Mouse (Mus musculus): ENCODE measurements around the gene Ppp1r16b. TPM values are rescaled to one million over a fixed set of nuclear protein-coding genes. Genes with fewer than 3 reads are reported as not detected.

Gene Ppp1r16b
- polyA plus RNA-seq, 1 experiment from 2014 or later, result 2.8 TPM

DNA sequence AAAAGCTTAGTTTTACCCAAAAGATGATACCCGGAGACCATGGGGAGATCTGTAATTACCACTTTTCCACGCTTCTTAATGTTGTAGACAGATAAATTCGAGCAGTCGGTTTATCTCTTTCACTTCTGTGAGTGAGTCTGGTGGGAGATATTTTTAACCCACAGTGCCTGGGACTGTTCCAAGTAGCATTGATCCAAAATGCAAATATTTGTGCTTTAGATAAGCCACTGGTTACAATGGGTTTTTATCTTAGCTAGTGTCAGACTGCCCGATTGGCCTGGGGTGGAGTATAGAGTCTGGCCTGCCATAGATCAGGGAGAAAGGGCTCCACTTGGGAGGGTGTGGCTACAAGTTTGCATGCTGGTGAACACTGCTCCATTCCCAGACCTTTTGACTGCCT lies 103.6 kb downstream of the Ppp1r16b start:
- H3K9ac ChIP-seq (ENCODE audit: low read length), result peak overlapping the region; percentile 81
- 9% methylated on average over 5 of the region's 5 CpGs for WGBS
- DNase-seq (ENCODE audit: low spot score), result no peak
- H3K27ac ChIP-seq (ENCODE audit: low read depth, low read length), result no peak overlapping the region
- no peaks in the 10 kb centered on the region for H3K9me3 ChIP-seq (ENCODE audit: control insufficient read depth, low read length)
- no peak for ATAC-seq (replicated peaks; ENCODE audit: low FRiP score)
- no peaks in the 10 kb centered on the region for H3K27me3 ChIP-seq (ENCODE audit: control insufficient read depth, insufficient read depth, low read length)
- H3K4me3 ChIP-seq (ENCODE audit: low read depth, low read length), result peak overlapping the region; percentile 67
- peaks cover 21% of the 10 kb centered on the region for H3K4me1 ChIP-seq (replicated peaks; ENCODE audit: control insufficient read depth, insufficient read depth, low read length)
- H3K36me3 ChIP-seq (ENCODE audit: control insufficient read depth, insufficient read depth, low read length), result no peaks in the 10 kb centered on the region; the same call in 1 of the 2 replicates
- H3K4me2 ChIP-seq (ENCODE audit: low read depth, low read length, severe bottlenecking), result peak overlapping the region; percentile 64

GRCm38 (mm10) chr2:158770126-158770757 lies 105.0 kb downstream of the Ppp1r16b start:
- Histone ChIP-seq H3K4me3 (ENCODE audit: low read depth, low read length) (peak overlapping the region; percentile 67), H3K27me3 (ENCODE audit: control insufficient read depth, insufficient read depth, low read length) (no peaks in the 10 kb centered on the region), H3K9me3 (ENCODE audit: control insufficient read depth, low read length) (no peaks in the 10 kb centered on the region), H3K27ac (ENCODE audit: low read depth, low read length) (no peak overlapping the region), H3K4me2 (ENCODE audit: low read depth, low read length, severe bottlenecking) (peak overlapping the region; percentile 64), H3K9ac (ENCODE audit: low read length) (peak overlapping the region; percentile 81), H3K4me1 (replicated peaks; ENCODE audit: control insufficient read depth, insufficient read depth, low read length) (peaks cover 21% of the 10 kb centered on the region), H3K36me3 (ENCODE audit: control insufficient read depth, insufficient read depth, low read length) (no peaks in the 10 kb centered on the region; the same call in 1 of the 2 replicates)
- 58% methylated on average over 13 of the region's 13 CpGs for WGBS
- DNase-seq (ENCODE audit: low spot score) (no peak), ATAC-seq (replicated peaks; ENCODE audit: low FRiP score) (no peak)

- H3K27ac ChIP-seq (ENCODE audit: low read depth, low read length), result no peak overlapping the region
- H3K4me1 ChIP-seq (replicated peaks; ENCODE audit: control insufficient read depth, insufficient read depth, low read length), result peaks cover 21% of the 10 kb centered on the region
- no peaks in the 10 kb centered on the region; the same call in 1 of the 2 replicates for H3K36me3 ChIP-seq (ENCODE audit: control insufficient read depth, insufficient read depth, low read length)
- 72% methylated on average over 11 of the region's 11 CpGs for WGBS
- DNase-seq (ENCODE audit: low spot score), result no peak
- no peaks in the 10 kb centered on the region for H3K9me3 ChIP-seq (ENCODE audit: control insufficient read depth, low read length)
- no peaks in the 10 kb centered on the region for H3K27me3 ChIP-seq (ENCODE audit: control insufficient read depth, insufficient read depth, low read length)
- no peak for ATAC-seq (replicated peaks; ENCODE audit: low FRiP score)
- peak overlapping the region; percentile 29 for H3K9ac ChIP-seq (ENCODE audit: low read length)
- H3K4me2 ChIP-seq (ENCODE audit: low read depth, low read length, severe bottlenecking), result peak overlapping the region; percentile 64; the same call in 1 of the 2 replicates
- no peak overlapping the region for H3K4me3 ChIP-seq (ENCODE audit: low read depth, low read length)
These were observed 106.0 kb downstream of the Ppp1r16b start for GRCm38 (mm10) chr2:158771066-158771763.

- ATAC-seq (replicated peaks; ENCODE audit: low FRiP score) (no peak), DNase-seq (ENCODE audit: low spot score) (no peak)
- WGBS, result 81% methylated on average over 13 of the region's 13 CpGs
- H3K9me3 ChIP-seq (ENCODE audit: control insufficient read depth, low read length), result no peaks in the 10 kb centered on the region
- no peaks in the 10 kb centered on the region; the same call in 1 of the 2 replicates for H3K36me3 ChIP-seq (ENCODE audit: control insufficient read depth, insufficient read depth, low read length)
- no peaks in the 10 kb centered on the region for H3K27me3 ChIP-seq (ENCODE audit: control insufficient read depth, insufficient read depth, low read length)
- H3K4me3 ChIP-seq (ENCODE audit: low read depth, low read length), result no peak overlapping the region
- no peak overlapping the region for H3K9ac ChIP-seq (ENCODE audit: low read length)
- peaks cover 21% of the 10 kb centered on the region for H3K4me1 ChIP-seq (replicated peaks; ENCODE audit: control insufficient read depth, insufficient read depth, low read length)
- no peak overlapping the region for H3K27ac ChIP-seq (ENCODE audit: low read depth, low read length)
- H3K4me2 ChIP-seq (ENCODE audit: low read depth, low read length, severe bottlenecking), result no peak overlapping the region
These were observed 107.6 kb downstream of the Ppp1r16b start for GRCm38 (mm10) chr2:158772808-158773207.

GRCm38 (mm10) chr2:158774886-158775285 lies 109.7 kb downstream of the Ppp1r16b start:
- WGBS, result 84% methylated on average over 8 of the region's 8 CpGs
- Histone ChIP-seq H3K9me3 (ENCODE audit: control insufficient read depth, low read length) (no peaks in the 10 kb centered on the region), H3K9ac (ENCODE audit: low read length) (no peak overlapping the region), H3K4me3 (ENCODE audit: low read depth, low read length) (no peak overlapping the region), H3K4me2 (ENCODE audit: low read depth, low read length, severe bottlenecking) (no peak overlapping the region), H3K27ac (ENCODE audit: low read depth, low read length) (no peak overlapping the region), H3K36me3 (ENCODE audit: control insufficient read depth, insufficient read depth, low read length) (peaks cover under 1% of the 10 kb centered on the region), H3K27me3 (ENCODE audit: control insufficient read depth, insufficient read depth, low read length) (no peaks in the 10 kb centered on the region), H3K4me1 (replicated peaks; ENCODE audit: control insufficient read depth, insufficient read depth, low read length) (peaks cover 14% of the 10 kb centered on the region)
- no peak for DNase-seq (ENCODE audit: low spot score)
- no peak for ATAC-seq (replicated peaks; ENCODE audit: low FRiP score)

DNA sequence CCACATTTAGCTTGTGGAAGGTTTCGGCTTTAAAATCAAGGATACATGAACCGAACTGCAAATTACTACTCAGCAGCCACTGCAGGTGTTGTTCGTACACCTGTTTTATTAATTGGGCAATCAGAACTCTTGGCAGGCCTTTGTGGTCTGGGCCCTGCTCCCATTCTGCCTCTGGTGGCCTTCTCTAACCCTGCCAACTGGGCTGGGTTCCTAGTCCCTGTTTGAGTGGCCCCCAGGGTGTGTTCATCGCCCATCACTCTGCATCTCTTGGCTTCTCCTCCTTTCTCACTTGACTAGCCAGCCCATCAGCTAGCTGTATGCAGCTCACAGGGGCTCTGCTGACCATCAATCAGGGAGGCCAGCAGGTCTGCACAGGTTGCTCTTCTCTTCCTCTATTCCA lies 111.5 kb downstream of the Ppp1r16b start:
- Histone ChIP-seq H3K4me3 (ENCODE audit: low read depth, low read length) (no peak overlapping the region), H3K4me1 (replicated peaks; ENCODE audit: control insufficient read depth, insufficient read depth, low read length) (no peaks in the 10 kb centered on the region; the same call in 1 of the 2 replicates), H3K36me3 (ENCODE audit: control insufficient read depth, insufficient read depth, low read length) (peaks cover 3% of the 10 kb centered on the region), H3K9me3 (ENCODE audit: control insufficient read depth, low read length) (no peaks in the 10 kb centered on the region), H3K4me2 (ENCODE audit: low read depth, low read length, severe bottlenecking) (no peak overlapping the region), H3K27ac (ENCODE audit: low read depth, low read length) (no peak overlapping the region), H3K9ac (ENCODE audit: low read length) (no peak overlapping the region), H3K27me3 (ENCODE audit: control insufficient read depth, insufficient read depth, low read length) (no peaks in the 10 kb centered on the region)
- no peak for ATAC-seq (replicated peaks; ENCODE audit: low FRiP score)
- WGBS, result 88% methylated on average over 4 of the region's 4 CpGs
- no peak for DNase-seq (ENCODE audit: low spot score)

GRCm38 (mm10) chr2:158777490-158777889 lies 112.3 kb downstream of the Ppp1r16b start:
- Histone ChIP-seq H3K4me2 (ENCODE audit: low read depth, low read length, severe bottlenecking) (no peak overlapping the region), H3K36me3 (ENCODE audit: control insufficient read depth, insufficient read depth, low read length) (peaks cover 3% of the 10 kb centered on the region), H3K27ac (ENCODE audit: low read depth, low read length) (no peak overlapping the region), H3K27me3 (ENCODE audit: control insufficient read depth, insufficient read depth, low read length) (no peaks in the 10 kb centered on the region), H3K9ac (ENCODE audit: low read length) (no peak overlapping the region), H3K9me3 (ENCODE audit: control insufficient read depth, low read length) (no peaks in the 10 kb centered on the region), H3K4me3 (ENCODE audit: low read depth, low read length) (no peak overlapping the region), H3K4me1 (replicated peaks; ENCODE audit: control insufficient read depth, insufficient read depth, low read length) (no peaks in the 10 kb centered on the region; the same call in 1 of the 2 replicates)
- DNase-seq (ENCODE audit: low spot score) (no peak), ATAC-seq (replicated peaks; ENCODE audit: low FRiP score) (no peak)
- 87% methylated on average over 6 of the region's 6 CpGs for WGBS

DNA sequence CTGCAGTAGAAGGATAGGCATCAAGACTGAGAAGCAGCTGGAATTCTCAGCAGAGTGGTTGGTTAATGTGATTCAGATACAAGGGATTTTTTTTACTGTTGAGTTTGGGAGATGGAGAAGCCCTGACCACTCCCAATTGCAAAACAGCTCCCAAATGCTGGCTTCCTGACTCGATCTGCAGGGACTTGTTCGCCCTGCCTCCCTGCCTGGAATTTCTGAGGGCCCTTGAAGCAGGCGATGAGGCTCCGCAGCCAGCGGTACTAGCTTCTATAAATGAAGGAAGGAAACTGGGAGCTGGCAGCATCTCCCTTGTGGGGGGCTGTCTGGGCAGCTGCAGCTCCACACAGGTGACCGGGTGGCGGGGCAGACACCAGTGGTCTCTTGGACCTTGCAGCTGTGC lies 113.2 kb downstream of the Ppp1r16b start:
- DNase-seq (ENCODE audit: low spot score) (no peak), ATAC-seq (replicated peaks; ENCODE audit: low FRiP score) (no peak)
- no peaks in the 10 kb centered on the region for H3K27me3 ChIP-seq (ENCODE audit: control insufficient read depth, insufficient read depth, low read length)
- no peak overlapping the region for H3K4me2 ChIP-seq (ENCODE audit: low read depth, low read length, severe bottlenecking)
- no peaks in the 10 kb centered on the region for H3K4me1 ChIP-seq (replicated peaks; ENCODE audit: control insufficient read depth, insufficient read depth, low read length)
- H3K36me3 ChIP-seq (ENCODE audit: control insufficient read depth, insufficient read depth, low read length), result peaks cover 3% of the 10 kb centered on the region
- no peak overlapping the region for H3K27ac ChIP-seq (ENCODE audit: low read depth, low read length)
- H3K9ac ChIP-seq (ENCODE audit: low read length), result no peak overlapping the region
- H3K4me3 ChIP-seq (ENCODE audit: low read depth, low read length), result no peak overlapping the region
- H3K9me3 ChIP-seq (ENCODE audit: control insufficient read depth, low read length), result no peaks in the 10 kb centered on the region
- 87% methylated on average over 7 of the region's 7 CpGs for WGBS

Data from forebrain, embryonic 11.5 days (tissue).